Mouse (Mus musculus) natural killer cell, adult 2 months (primary cell): ENCODE data around the gene Casz1.

Source experiments
- DNase-seq, 2 experiments: peaks; one replicate each; pipeline ENCODE4 v3.0.0; 2022; ENCODE audit warnings: low spot score in 2 of 2

The Casz1 gene

DNA sequence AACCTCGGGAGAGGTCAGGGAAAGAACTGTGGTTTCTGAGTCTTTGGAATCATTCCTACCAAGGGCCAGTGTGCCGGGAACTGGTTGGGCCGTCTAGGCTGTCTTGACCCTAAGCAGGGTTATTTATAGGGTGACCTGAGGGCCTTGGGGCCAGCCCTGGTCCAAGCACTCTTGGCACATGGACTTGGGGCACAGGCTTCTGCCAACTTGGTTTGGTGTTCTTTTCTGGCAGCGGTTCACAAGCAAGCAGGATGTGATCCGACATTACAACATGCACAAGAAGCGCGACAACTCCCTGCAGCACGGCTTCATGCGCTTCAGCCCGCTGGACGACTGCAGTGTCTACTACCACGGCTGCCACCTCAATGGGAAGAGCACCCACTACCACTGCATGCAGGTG lies 132.5 kb downstream of the Casz1 start:
- DNase-seq, result no peak

DNA sequence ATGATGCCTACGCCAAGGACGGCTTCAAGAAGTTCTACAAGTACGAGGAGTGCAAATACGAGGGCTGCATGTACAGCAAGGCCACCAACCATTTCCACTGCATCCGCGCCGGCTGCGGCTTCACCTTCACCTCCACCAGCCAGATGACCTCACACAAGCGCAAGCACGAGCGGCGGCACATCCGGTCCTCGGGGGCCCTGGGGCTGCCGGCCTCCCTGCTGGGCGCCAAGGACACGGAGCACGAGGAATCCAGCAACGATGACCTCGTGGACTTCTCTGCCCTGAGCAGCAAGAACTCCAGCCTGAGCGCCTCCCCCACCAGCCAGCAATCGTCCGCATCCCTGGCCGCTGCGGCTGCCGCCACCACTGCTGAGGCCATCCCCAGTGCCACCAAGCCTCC lies 134.3 kb downstream of the Casz1 start:
- DNase-seq, result no peak

DNA sequence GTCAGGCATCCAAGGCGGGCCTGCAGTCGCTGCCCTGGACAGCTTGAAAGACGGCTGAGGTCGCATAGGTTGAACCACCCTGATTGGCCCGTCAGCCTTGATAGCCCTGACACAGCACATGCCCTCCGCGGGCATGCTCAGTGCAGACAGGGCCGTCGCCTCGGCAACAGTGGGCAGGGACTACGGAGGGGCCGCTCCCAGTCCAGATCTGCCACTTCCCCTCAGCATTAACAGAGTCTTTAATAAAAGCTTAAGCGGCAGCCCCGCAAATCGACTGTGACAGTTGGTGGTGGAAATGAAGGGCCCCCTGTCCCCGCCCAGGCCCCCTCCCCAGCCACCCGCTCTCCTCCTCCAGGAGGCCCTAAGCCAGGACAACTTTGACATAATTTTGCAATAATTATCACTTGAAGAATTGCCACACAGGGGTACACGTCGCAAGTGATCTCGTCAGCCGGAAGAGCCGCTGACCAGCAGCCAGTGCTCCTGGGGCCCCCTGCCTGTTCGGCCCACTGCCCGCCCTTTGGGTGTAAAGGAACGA lies 136.5 kb downstream of the Casz1 start:
- DNase-seq, result peak; percentile 61 to 75

DNA sequence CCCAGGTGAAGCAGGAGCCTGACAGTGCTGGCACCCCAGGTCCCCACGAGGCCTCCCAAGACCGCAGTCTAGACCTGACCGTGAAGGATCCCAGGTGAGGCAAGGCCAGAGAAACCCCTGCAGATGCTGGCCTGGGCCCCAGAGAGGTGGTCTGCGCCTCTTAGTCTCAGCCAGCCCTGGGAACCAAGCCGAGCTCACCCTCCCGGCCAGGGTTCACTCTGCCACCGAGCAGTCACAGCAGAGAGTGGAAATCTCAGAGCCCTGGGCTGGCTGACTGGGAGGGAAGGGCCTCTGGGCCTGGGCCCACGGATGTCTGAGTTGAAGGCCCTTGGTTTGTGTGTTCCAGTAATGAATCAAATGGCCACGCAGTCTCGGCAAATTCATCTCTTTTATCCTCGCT lies 137.1 kb downstream of the Casz1 start:
- no peak for DNase-seq

DNA sequence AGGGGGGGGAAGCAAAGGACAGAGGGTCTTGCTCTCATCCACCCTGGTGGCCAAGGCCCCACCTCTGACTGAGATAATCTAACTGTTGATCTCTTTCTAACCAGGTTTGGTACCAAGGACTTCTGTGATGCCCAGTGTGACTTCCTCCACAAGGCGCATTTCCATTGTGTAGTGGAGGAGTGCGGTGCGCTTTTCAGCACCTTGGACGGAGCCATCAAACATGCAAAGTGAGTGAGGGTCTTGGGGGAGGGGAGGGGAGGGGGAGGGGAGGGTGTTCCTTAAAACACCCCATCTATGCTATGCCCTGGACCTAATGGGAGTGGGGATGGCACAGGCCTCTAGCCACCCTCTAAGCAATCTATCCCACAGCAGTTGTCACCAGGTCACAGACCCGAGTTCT lies 138.9 kb downstream of the Casz1 start:
- no peak for DNase-seq

DNA sequence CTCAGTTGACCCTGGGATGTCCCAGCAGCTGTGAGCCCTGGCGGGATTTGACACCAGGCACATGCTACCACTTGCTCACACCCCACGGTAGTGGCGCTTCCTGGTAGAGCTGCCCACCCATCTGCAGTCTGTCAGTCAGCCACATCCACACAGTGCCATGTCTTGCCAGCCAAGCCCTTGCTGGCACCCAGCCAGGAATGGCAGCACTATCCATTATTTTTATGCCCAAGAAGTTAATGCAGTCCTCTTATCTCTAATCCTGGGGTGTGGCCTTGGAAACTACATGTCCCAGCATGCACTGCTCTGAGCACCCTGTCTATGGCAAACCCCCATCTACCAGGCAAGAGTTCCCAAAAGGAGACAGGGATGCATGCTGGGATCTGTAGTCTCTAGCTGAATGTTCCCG lies 141.2 kb downstream of the Casz1 start:
- DNase-seq, result no peak

DNA sequence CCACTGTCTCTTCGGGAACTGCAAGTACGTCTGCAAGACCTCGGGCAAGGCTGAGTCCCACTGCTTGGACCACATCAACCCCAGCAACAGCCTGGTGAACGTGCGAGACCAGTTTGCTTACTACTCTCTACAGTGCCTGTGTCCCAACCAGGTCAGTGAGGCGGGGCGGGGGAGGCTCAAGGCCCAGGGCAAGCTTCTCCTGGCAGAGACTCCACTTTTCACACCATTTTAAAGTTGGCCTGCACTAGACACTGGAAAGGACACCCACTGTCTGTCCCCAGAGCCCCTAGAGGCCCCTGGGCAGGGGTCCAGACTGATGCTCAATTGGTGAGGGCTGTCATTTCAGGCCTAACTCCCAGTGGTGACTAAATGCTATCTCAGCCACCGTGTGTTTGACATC lies 141.8 kb downstream of the Casz1 start:
- no peak for DNase-seq

DNA sequence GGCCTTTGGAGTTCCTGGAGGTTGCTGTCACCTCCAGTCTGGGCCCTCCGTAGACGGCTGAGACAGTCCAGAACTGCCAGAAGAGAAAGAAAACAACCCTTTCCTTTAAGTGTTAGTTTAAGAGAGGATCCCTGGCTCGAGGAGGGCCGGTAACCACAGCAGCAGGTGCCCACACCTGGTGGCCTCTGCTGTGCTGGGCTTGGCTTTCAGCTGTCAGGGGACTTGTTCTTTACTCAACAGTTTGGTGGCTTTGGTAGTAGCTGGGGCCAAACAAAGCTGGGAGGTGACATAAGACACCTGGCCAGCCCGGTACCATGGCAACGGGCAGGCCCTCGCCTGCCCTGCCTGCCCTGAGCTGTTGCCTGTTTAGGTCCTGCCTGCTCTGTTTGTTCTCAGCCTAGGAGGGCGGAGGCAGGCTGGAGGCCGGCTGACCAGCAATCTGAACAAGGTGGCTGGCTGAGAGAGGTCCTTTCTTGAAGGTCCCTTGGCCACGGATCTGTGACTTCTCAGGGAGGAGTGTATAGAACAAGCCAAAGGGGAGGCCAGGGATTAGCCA lies 143.7 kb downstream of the Casz1 start:
- DNase-seq, result no peak

DNA sequence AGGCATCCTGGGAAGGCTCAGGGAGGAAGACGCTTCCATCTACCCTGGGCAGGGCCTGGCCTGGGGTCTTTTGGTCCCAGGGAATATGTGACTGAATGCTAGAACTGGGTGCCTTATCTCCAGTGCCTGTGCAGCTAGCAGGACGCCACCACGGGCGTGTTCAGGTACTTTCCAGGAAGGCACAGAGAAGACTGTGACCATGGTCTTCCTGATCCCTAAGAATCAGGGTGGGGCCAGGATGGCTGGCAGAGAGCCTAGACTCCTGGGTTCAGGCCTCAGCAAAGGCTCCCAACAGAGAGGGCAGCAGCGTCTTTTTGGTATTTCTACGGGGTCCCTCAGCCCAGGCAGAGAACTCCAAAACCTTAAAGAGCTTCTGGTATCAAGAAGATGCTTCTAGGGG lies 146.3 kb downstream of the Casz1 start:
- DNase-seq, result no peak

DNA sequence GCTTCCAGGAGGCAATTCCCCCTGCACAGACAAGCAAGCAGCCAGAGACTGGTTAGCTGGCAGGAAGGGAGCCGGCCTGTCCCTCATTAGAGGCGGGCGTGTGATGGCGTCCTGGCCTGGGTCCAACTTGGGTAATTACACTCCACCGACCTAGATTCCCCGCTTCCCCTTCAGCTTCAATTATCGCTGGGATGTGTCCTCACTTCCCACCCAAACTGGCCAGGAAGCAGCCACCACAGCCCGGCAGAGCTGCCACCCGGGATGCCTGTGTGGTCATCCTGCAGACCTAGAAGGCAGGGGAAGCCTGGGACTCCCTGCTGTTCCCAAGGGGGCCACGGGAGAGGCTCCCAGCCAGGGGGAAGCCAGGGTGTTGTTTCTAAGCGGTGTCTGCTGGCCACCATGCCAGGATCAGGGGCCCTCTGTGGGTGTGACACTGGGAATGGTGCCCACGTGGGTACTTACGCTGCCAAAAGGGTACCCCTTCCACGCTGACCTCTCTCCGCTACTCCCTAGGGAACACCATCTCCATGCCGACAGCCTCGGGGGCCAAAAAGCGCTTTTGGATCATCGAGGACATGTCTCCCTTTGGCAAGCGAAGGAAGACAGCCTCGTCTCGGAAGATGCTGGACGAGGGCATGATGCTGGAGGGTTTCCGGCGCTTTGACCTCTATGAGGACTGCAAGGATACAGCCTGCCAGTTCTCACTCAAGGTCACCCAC lies 146.9 kb downstream of the Casz1 start:
- no peak for DNase-seq

DNA sequence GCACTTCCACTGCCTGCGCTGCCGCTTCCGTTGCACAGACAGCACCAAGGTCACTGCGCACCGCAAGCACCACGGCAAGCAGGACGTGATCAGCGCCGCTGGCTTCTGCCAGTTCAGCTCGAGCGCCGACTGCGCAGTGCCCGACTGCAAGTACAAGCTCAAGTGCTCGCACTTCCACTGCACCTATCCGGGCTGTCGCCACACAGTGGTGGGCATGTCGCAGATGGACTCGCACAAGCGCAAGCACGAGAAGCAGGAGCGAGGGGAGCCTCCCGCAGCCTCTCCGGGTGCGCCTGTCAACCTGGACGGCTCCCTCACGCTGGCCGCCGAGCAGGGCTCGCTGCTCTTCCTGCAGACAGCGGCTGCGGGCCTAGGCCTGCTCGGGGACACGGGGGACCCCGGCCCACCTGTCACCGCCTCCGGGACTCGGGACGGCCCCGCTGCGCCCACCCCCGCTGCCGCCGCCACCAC lies 147.6 kb downstream of the Casz1 start:
- no peak for DNase-seq

DNA sequence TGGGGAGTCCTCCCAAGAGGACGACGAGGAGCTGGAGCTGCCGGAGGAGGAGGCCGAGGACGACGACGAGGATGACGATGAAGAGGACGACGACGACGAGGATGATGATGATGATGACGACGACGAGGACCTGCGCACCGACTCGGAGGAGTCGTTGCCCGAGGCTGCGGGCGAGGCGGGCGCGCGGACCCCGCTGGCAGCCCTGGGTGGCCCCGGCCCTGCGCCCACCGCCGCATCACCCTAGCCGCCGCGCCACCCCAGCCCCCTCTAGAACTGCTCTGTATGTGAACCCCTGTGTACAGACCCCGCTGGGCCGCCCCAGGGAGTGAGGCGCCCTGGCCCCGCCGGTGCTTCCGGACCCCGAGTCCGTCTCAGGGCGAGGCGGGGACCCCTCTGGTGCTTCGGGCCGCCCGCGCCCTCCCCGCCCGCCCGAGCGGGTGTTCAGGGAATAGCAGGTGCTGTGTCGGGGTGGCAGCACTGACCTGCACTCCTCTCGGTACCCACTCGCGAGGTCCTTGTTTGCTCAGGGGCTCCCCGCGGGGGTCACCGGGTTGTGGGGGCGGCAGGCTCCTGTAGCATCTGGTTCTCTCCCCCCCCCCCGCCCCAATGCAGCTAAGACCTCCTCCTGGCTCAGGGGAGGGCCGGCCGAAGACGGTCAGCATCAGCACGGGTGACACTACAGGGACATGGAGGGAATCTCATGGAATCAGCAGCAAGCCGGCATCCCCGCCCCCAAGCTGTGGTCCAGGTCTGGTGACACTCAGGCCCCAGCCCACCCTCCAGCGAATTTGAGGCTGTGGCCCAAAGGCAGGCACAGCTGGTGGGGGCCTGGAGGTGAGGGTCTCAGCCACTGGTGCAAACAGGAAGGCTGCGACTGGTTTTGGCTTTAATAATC lies 148.3 kb downstream of the Casz1 start:
- no peak for DNase-seq

DNA sequence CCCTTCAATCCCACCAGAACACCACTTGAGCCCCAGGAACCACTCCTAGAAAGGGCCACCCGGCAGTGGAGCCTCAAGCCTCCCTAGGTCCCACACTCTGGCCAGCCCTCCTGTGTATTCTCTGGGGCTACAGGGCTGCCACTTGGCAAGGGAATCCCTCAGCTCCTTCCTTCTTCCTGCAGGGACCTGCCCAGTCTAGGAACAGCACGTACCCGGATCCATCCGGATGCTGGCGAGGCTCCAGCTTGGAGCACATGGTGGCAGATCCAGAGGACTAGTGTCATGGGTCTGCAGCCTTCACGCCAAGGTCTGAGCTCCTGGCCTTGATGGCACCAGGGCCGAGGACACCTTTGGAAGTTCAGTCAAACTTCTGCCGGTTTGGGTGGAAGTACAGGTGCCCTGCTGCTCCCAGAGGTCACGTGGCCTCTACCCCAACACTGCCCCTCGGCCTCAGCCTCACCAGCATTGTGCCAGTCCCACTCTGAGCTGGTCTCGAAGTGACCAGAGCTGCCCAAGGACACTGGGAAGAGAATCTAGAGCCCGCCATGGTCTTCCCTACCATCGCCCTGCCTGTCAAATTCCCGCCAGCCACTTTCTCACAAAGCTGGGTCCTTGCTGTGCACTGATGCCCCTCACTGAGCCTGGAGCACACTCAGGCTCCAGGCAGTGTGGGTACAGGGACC lies 151.0 kb downstream of the Casz1 start:
- DNase-seq, result no peak

DNA sequence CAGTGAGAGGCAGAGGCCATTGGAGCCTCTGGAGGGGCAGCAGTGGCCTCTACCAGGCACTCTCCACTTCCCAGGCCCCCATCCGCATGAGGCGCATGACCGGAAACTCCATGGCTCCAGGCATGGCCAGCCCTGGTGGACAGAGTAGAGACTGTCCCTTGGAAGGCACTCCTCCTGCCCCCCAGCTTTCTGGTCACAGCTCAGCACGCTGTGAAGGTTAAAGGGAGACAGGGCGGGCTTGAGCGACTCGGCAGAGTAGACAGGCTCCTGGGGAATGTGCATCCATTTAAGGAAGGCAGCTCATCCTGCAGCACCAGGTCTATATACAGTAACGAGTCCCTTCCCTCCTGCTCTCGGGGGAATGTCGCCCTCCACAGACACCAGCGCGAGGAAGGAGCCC lies 155.8 kb downstream of the Casz1 start:
- no peak for DNase-seq

DNA sequence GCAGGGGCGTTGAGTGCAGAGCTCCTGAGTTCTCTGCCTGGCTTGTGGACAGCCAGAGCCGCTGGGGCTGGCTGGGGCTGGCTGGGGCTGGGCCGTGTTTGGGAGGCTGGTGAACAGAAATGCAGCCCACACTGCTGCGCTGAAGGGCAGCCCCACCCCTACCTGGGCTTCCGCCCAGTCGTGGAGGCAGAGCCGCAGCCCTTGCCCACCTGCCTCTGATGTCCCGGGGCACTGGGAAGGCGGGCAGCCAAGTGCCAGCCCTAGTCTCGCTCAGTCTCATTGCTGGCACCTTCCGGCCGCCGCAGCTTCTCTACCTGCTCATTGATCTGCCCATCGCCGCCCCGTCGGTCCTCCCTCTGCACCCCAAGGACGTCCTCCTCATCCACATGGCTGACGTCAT lies 156.9 kb downstream of the Casz1 start:
- DNase-seq, result no peak

DNA sequence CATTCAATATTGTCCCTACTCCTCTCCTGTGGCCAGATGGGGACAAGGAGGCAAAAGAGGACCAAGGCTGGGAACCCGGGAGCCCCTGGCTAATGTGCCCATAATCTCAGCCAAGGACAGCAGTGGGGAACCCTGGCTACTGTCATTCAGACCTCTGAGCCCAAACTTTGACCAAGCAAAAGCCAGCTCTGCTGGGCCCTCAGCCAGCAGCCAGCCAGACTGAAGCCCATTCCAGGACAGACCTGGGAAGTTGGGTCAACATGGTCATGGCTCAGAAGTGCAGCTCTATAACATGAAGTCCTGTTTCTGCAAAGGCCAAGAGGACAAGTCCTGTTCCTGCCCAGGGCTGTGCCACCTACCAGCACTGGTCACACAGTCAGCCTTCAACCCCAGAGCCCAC lies 157.9 kb downstream of the Casz1 start:
- DNase-seq, result no peak

DNA sequence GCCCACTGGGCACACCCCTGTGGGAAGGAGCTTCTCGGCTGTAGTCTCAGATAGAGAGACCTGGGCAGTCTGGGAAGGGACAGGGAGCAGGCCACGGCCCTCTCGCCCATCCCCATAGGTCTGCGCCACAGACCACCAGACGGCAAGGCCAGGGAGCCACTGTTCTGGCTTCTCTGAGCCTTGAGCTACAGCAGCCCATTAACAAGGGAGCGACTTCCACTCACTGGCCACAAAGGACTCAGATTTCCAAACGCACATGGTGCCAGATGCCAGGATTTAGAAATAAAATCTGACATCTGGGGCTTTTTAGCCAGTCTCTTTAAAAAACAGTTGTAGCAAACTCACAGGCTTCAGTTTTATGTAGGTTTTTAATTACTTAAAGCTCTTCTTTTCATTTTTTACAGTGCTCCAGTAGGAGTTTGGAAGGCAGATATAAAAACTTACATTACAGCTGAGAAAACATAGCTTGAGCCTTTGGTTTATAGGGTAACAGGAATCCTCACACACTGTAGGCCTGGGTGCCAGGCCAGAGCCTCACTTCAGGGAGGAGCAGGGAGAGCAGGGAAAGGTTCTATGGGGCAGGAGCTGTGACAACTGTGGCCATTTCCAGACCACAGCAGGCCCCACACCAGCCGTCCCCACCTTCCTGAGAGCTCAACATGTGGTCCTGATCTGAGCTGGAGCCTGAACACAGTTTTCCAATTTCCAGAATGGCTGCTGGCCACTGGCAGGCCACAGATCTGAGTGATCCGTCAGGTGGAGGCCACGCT lies 160.5 kb downstream of the Casz1 start:
- no peak for DNase-seq

DNA sequence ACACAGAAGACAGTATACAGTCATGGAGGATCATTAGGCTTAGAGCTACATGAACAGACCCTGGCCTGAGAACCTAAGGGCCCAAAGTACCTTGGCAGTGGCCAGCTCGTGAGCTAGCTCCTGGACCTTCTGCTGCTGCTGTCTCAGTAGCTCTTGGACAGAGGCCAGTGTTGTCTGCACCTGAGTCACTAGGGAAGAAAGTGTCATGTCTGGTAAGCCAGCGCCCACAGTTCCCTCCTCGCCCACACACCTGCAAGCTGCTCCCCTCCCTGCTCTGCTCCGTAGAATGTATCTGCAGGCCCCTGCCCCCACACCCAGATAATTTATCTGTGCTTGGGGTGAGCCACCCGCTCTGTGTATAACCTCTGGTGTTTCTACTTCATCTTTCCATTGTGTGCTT lies 161.9 kb downstream of the Casz1 start:
- no peak for DNase-seq

DNA sequence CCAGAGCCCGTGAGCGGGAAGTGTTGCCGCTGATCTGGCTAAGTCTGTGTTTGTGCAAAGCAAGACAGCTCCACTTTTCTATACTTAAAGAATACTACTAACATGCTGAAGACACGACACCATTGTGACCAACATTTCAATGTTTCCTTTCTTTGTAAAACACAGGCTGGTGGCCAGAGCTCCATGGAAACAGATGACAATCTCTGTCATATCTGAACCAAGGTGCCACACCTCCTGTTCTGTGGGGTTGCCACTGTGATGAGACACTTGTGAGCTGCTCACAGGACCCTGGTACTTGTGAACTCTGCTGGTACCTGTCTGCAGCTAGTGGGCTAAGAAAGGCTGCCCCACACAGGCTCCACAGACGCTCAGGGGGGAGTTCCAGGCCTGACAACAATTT lies 164.6 kb downstream of the Casz1 start:
- no peak for DNase-seq

DNA sequence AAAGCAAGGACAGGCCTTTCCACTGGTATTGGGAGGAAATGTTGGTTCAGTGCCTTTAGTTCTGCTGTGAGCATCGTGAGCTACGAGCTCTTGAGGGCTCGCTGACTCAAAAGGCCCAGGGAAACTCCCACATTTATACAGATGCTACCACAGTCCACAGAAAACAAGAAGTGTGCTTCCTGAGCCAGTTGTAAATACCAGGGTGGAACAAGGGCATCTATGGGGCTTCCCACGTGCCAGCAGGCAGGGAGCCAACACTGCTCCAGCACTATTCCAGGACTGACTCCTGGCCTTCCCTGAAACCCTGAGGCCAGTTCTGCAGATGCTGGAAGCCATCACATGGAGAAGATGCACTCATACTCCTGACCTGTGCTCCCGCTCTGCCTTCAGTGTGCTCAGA lies 165.4 kb downstream of the Casz1 start:
- no peak for DNase-seq

DNA sequence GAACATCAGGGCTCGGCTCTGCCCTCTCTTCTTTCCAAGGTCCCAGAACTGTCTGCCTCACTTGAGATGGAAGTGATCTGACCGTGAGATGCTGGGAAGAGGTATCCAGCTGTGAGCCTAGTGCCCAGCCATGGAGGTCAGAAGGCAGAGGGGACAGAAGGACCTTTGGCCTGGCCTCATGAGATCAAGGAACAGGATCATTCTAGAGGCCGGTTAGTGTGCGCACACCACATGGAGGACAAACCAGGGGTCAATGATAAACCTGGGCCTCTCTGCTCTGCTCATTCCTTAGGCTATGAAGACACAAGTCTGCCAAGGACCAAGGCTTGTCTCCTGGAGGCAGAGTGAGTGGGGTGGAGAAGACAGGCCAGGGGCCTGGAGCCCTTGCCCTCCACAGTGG lies 166.5 kb downstream of the Casz1 start:
- DNase-seq, result no peak
